Mouse (Mus musculus) granulocyte monocyte progenitor cell, adult 5-6 weeks (primary cell): ENCODE data around the gene Capn12. TPM values are rescaled to one million over a fixed set of nuclear protein-coding genes. Genes with fewer than 3 reads are reported as not detected.

ENCODE experiments used
- ATAC-seq: replicated peaks from 2 replicates; pipeline ENCODE4 v1.8.0; 2016; ENCODE audit warnings: mild to moderate bottlenecking, moderate TSS enrichment, inconsistent platforms; ENCODE audit not compliant: poor library complexity, severe bottlenecking
- total RNA-seq, 2 experiments: library from RNA; stranded (forward) in 1 of 2; stranded (reverse) in 1 of 2; fragments of 200-712, 200-1000 nt in 1 of 2; fragments of >200 nt in 1 of 2; fragmentation: Nextera tagmentation in 1 of 2; gene quantifications; 2 replicates each; pipeline ENCODE4 v1.2.3; 2014 to 2017

The Capn12 gene
- total RNA-seq, 2 experiments from 2014 or later: not detected

GRCm38 (mm10) chr7:28917503-28918426, 36.5 kb downstream of the Capn12 start:
- ATAC-seq: no peak

GRCm38 (mm10) chr7:28918540-28918939, 37.3 kb downstream of the Capn12 start:
- no peak for ATAC-seq

DNA sequence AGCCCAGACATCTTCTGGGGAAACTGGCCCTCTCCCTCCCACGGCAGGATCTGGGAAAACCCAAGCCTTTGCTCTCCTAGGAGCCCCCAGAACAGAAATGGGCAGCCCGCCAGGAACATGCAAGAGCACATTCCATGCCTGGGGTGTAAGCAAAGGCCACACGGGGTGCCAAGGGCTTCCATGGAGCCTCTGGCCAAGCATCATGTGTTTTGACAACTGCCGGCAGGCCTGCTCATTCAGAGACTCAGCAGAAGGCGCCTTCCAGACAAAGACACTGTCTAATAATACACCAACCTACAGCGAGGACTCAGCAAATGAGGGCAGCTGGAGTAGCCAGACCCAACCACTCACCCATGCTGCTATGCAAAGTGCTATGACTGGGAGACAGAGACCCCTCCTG, 38.6 kb downstream of the Capn12 start:
- no peak for ATAC-seq

DNA sequence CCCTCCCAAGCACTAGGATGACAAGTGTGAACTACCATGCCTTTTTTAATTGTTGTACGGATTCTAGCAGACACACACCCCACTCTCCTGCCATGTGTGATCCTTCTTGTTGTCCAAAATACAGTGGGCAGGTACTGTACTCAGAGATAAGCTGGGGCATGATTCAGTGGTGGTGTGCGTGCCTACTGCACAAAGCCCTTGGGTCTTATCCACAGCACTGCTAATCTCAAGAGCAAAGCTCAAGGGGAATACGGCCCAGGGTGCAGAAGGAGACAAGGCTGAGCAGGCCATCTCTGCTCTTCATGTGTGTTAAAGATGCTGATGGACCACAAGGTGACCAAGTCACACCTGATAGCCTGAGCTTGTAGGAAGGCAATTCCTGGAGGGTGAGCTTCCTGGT, 40.0 kb downstream of the Capn12 start:
- ATAC-seq: no peak

- ATAC-seq: no peak
These were observed 40.7 kb downstream of the Capn12 start for GRCm38 (mm10) chr7:28921722-28922465.

GRCm38 (mm10) chr7:28922606-28923005, 41.4 kb downstream of the Capn12 start:
- no peak for ATAC-seq

- ATAC-seq: no peak
These were observed 42.7 kb downstream of the Capn12 start for GRCm38 (mm10) chr7:28923865-28924291.

- no peak for ATAC-seq
These were observed 43.6 kb downstream of the Capn12 start for GRCm38 (mm10) chr7:28924802-28925201.

GRCm38 (mm10) chr7:28925317-28925716, 44.1 kb downstream of the Capn12 start:
- ATAC-seq: no peak

DNA sequence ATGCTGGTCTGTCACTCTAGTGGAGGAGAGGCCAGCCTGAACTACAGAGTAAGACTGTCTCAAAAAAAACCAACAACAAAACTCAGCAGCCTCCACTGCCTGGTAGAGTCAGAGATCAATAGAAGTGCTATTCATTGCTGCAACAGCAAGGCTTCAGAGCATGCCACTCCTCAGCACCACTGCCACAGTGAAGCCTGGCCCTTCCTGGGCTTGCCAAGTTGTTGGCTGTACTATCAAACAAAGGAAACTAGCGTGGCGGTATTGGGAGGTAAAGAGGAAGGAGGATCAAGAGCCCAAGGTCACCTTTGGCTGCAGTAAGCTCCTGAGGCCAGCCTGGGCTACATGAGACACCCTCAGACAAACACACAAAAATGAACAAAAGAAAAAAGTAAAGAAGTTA, 45.0 kb downstream of the Capn12 start:
- no peak for ATAC-seq

GRCm38 (mm10) chr7:28929381-28929780, 48.2 kb downstream of the Capn12 start:
- ATAC-seq: no peak

- ATAC-seq: no peak
These were observed 49.3 kb downstream of the Capn12 start for GRCm38 (mm10) chr7:28930320-28931031.

DNA sequence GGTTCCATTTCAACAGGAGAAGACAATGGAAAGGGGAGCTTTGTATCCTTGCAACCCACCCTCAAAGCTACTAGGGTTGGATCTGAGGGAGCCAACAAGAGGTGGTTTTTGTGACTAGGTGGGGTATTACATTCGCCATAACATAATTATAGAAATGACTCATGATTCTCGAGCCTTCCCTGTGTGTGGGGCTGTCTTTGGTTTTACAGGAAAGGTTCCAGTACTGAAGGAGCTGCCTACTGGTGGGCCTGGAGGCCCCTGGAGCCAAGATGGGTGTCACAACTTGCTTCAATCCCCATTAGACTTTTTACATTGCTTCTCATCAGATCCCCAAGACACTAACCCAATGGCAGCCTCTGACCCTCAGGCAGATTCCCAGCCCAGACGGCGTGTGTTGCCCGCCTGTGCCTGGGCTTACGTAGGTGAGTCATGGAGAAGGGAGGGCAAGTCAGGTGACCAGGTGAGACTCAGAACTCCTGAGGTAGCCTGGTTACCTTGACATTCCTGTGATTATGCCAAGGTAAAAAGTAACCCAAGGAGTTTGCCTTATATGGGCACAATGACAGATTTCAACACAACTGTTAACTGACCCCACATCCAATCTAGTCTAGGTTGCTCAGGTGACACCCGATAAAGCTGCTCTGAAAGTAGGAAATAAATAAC, 49.9 kb downstream of the Capn12 start:
- no peak for ATAC-seq

GRCm38 (mm10) chr7:28931695-28932039, 50.4 kb downstream of the Capn12 start:
- ATAC-seq: no peak

DNA sequence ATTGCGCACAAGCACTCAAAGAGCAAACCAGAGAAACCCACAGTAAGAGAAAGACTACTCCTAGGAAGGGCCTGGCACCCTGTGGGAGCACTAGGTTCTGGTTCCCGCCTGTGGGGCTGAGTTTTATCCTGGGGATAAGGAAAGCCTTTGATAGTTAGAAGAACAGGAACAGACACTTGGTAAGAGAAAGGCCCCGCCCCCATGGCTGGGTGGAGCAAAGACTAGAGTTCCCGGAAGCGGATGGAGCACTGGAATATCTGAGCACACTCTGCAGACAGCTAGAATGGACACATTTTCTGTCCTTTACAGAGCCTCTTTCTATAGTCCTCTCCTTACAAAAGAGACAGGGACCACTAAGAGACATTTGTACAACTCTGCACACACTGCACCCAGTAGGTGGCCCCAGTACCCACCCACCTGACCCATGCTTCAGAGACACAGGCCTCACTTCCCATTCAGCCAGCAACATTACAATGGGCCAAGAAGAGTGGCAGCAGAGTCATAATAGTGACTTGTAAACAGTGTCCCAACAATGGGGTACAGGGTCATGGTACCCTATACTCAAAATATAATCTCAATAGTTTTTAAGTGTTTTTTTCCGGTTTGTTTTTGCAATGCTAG, 51.3 kb downstream of the Capn12 start:
- ATAC-seq: peak; percentile 54

DNA sequence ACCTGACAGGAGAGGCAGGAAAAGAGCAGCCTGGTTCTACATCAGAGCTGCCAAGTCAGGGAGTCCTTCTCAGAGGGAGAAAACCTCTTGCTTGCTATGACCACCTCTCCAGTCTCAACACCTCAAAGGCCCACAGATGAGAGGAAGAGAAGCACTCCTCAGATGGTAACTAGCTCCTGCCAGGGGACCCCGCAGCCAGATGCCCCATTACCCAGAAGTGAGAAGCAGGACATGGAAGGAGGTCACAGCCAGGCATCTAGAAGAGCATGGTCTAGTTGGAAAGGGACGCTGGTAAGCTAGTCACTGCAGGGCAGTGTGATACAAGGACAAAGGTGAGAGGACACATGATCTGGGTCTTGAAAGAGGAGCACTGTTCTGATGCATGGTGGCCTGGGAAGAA, 52.6 kb downstream of the Capn12 start:
- ATAC-seq: no peak

DNA sequence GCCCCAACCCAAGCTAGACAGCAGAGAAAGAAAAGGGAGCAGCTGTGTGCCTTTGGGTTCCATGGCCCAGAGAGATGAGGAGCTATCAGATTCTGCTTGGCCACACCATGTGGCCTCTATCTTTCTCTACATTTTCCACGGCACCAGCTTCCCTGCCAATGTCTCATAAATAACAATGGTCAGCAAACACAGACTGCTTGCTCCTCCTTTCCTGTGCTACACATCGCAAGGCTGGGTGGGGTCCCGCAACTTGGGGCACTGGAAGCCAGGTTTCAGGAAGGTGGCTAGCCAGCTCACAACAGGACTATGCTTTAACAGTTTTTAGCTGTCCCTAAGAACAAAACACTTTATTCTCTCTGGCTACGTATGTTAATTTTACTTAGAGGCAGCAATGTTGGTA, 55.6 kb downstream of the Capn12 start:
- no peak for ATAC-seq

- ATAC-seq: no peak
These were observed 57.4 kb downstream of the Capn12 start for GRCm38 (mm10) chr7:28938654-28939053.

GRCm38 (mm10) chr7:28939418-28940183, 58.4 kb downstream of the Capn12 start:
- no peak for ATAC-seq
